Mouse (Mus musculus) frontal cortex, postnatal 36 days (tissue): ENCODE results near the gene Smarca4.

Experiments used
- DNase-seq, 2 experiments: peaks; one replicate each; pipeline ENCODE4 v3.0.0; 2022; ENCODE audit warnings: low spot score in 2 of 2

Smarca4 gene

GRCm38 (mm10) chr9:21615617-21616231 is at the start of gene Smarca4:
Gene Smarca4, plus strand, starts transcription at chr9:21616169.
- DNase-seq, result peak; percentile 100

- no peak for DNase-seq
Measured at GRCm38 (mm10) chr9:21566538-21566937, 49.4 kb upstream of the Smarca4 start.

- DNase-seq, result no peak
Measured at GRCm38 (mm10) chr9:21567051-21567450, 48.9 kb upstream of the Smarca4 start.

- no peak for DNase-seq
Measured at GRCm38 (mm10) chr9:21568657-21569255, 47.2 kb upstream of the Smarca4 start.

- DNase-seq, result no peak
Measured at GRCm38 (mm10) chr9:21574012-21574801, 41.8 kb upstream of the Smarca4 start.

- no peak for DNase-seq
Measured at GRCm38 (mm10) chr9:21575253-21575652, 40.7 kb upstream of the Smarca4 start.

GRCm38 (mm10) chr9:21576286-21576685 is 39.7 kb upstream of the Smarca4 start:
- no peak for DNase-seq

GRCm38 (mm10) chr9:21578226-21578625 is 37.7 kb upstream of the Smarca4 start:
- no peak for DNase-seq

GRCm38 (mm10) chr9:21585401-21585800 is 30.6 kb upstream of the Smarca4 start:
- no peak for DNase-seq

GRCm38 (mm10) chr9:21587678-21588349 is 28.2 kb upstream of the Smarca4 start:
- no peak for DNase-seq

- no peak for DNase-seq
Measured at GRCm38 (mm10) chr9:21588350-21588749, 27.6 kb upstream of the Smarca4 start.

GRCm38 (mm10) chr9:21589538-21589937 is 26.4 kb upstream of the Smarca4 start:
- DNase-seq, result no peak

- no peak for DNase-seq
Measured at GRCm38 (mm10) chr9:21591127-21591830, 24.7 kb upstream of the Smarca4 start.

- DNase-seq, result no peak
Measured at GRCm38 (mm10) chr9:21591831-21592702, 23.9 kb upstream of the Smarca4 start.

- peak; percentile 95 to 97 for DNase-seq
Measured at GRCm38 (mm10) chr9:21592703-21593121, 23.3 kb upstream of the Smarca4 start, which contains the start of the genes Timm29 and Yipf2. Gene Timm29, plus strand, starts transcription at chr9:21592722. Gene Yipf2, minus strand, starts transcription at chr9:21592828.

GRCm38 (mm10) chr9:21593122-21593721 is 22.7 kb upstream of the Smarca4 start:
- DNase-seq, result peak; percentile 64 to 71

- peak in 1 of 2 experiments; percentile 58 for DNase-seq
Measured at GRCm38 (mm10) chr9:21594350-21594749, 21.6 kb upstream of the Smarca4 start.

- DNase-seq, result no peak
Measured at GRCm38 (mm10) chr9:21594838-21595237, 21.1 kb upstream of the Smarca4 start.

- no peak for DNase-seq
Measured at GRCm38 (mm10) chr9:21598198-21598597, 17.8 kb upstream of the Smarca4 start.

- DNase-seq, result no peak
Measured at GRCm38 (mm10) chr9:21600186-21600585, 15.8 kb upstream of the Smarca4 start.
